Mouse (Mus musculus): Measurements from ENCODE around the gene Szt2. TPM values are rescaled to one million over a fixed set of nuclear protein-coding genes. Genes with fewer than 3 reads are reported as not detected.

Szt2 gene
- total RNA-seq, 2 experiments from 2014 or later = 7.8 to 10.5 TPM

- no peak for DNase-seq
Observed at GRCm38 (mm10) chr4:118358159-118358895, 50.7 kb downstream of the Szt2 start.

- DNase-seq = no peak
Observed at GRCm38 (mm10) chr4:118357504-118357903, 51.6 kb downstream of the Szt2 start.

GRCm38 (mm10) chr4:118356738-118357137, 52.3 kb downstream of the Szt2 start:
- no peak for DNase-seq

GRCm38 (mm10) chr4:118354289-118354688, 54.8 kb downstream of the Szt2 start:
- no peak for DNase-seq

GRCm38 (mm10) chr4:118353689-118354088, 55.4 kb downstream of the Szt2 start:
- DNase-seq = no peak

- DNase-seq = no peak
Observed at GRCm38 (mm10) chr4:118351828-118352227, 57.2 kb downstream of the Szt2 start.

- no peak for DNase-seq
Observed at GRCm38 (mm10) chr4:118350864-118351263, 58.2 kb downstream of the Szt2 start.

- no peak for DNase-seq
Observed at GRCm38 (mm10) chr4:118347529-118348309, 61.4 kb downstream of the Szt2 start.

- DNase-seq = no peak
Observed at GRCm38 (mm10) chr4:118341447-118341846, 67.6 kb downstream of the Szt2 start.

GRCm38 (mm10) chr4:118336658-118337057, 72.4 kb downstream of the Szt2 start:
- DNase-seq = peak in 1 of 2 experiments; percentile 12

- no peak for DNase-seq
Observed at GRCm38 (mm10) chr4:118335991-118336390, 73.1 kb downstream of the Szt2 start.

GRCm38 (mm10) chr4:118331777-118332176, 77.3 kb downstream of the Szt2 start:
- no peak for DNase-seq

- DNase-seq = no peak
Observed at GRCm38 (mm10) chr4:118326476-118326875, 82.6 kb downstream of the Szt2 start.

- DNase-seq = no peak
Observed at GRCm38 (mm10) chr4:118320636-118321035, 88.4 kb downstream of the Szt2 start.

GRCm38 (mm10) chr4:118319706-118320344, 89.2 kb downstream of the Szt2 start:
- DNase-seq = no peak

GRCm38 (mm10) chr4:118316662-118317061, 92.4 kb downstream of the Szt2 start:
- no peak for DNase-seq

GRCm38 (mm10) chr4:118315286-118315685, 93.8 kb downstream of the Szt2 start:
- DNase-seq = no peak

Other genes with a start within 250 kb of the Szt2 start
- 10 to 100 TPM; 24.9 to 25.8 TPM for gene Kdm4a, start 229.2 kb downstream of the Szt2 start, total RNA-seq (2021)
- gene Ptprf, start 117.9 kb downstream of the Szt2 start, total RNA-seq (2021) = 1 to 10 TPM; 3.5 to 7.0 TPM
- gene Med8, start 64 bp upstream of the Szt2 start, total RNA-seq (2021) = 10 to 100 TPM; 32.8 to 37.2 TPM
- gene Elovl1, start 18.8 kb upstream of the Szt2 start, total RNA-seq (2021) = 10 to 100 TPM; 15.7 to 17.2 TPM
- gene Cdc20, start 28.1 kb upstream of the Szt2 start, total RNA-seq (2021) = 1 to 10 TPM in 1 of 2 experiments, under 1 TPM in 1; 0.57 to 1.2 TPM
- gene Mpl, start 48.2 kb upstream of the Szt2 start, total RNA-seq (2021) = under 1 TPM; 0.15 to 0.22 TPM
- 10 to 100 TPM; 47.5 to 56.8 TPM for gene Tie1, start 80.8 kb upstream of the Szt2 start, total RNA-seq (2021)
- gene 2610528J11Rik, start 117.7 kb upstream of the Szt2 start, total RNA-seq (2021) = not detected
- gene Tmem125, start 134.8 kb upstream of the Szt2 start, total RNA-seq (2021) = not detected
- under 1 TPM in 1 of 2 experiments, not detected in 1; 0.15 TPM for gene Cfap57, start 211.5 kb upstream of the Szt2 start, total RNA-seq (2021)
- gene Ebna1bp2, start 211.5 kb upstream of the Szt2 start, total RNA-seq (2021) = 10 to 100 TPM; 37.0 to 39.2 TPM
- not detected for gene Olfr62, start 249.7 kb upstream of the Szt2 start, total RNA-seq (2021)

All from heart, adult 18-20 months (tissue).